Mouse (Mus musculus): ENCODE measurements around the gene Rpl37.

Rpl37 gene

GRCm38 (mm10) chr15:5116270-5117030 lies at the start of gene Rpl37:
TSS of gene Rpl37 (plus strand) at chr15:5116645.
- DNase-seq (ENCODE audit: low read depth), result peak; percentile 99

GRCm38 (mm10) chr15:5068801-5069518 lies 47.5 kb upstream of the Rpl37 start:
- DNase-seq (ENCODE audit: low read depth), result peak; percentile 53

- DNase-seq (ENCODE audit: low read depth), result no peak
Observed at GRCm38 (mm10) chr15:5081235-5081634, 35.2 kb upstream of the Rpl37 start.

GRCm38 (mm10) chr15:5086162-5086561 lies 30.3 kb upstream of the Rpl37 start:
- peak; percentile 61 for DNase-seq (ENCODE audit: low read depth)

GRCm38 (mm10) chr15:5088850-5089608 lies 27.4 kb upstream of the Rpl37 start:
- DNase-seq (ENCODE audit: low read depth), result peak; percentile 24

GRCm38 (mm10) chr15:5090131-5090530 lies 26.3 kb upstream of the Rpl37 start:
- DNase-seq (ENCODE audit: low read depth), result no peak

- no peak for DNase-seq (ENCODE audit: low read depth)
Observed at GRCm38 (mm10) chr15:5095534-5096301, 20.7 kb upstream of the Rpl37 start.

- no peak for DNase-seq (ENCODE audit: low read depth)
Observed at GRCm38 (mm10) chr15:5097376-5097775, 19.1 kb upstream of the Rpl37 start.

GRCm38 (mm10) chr15:5102312-5102711 lies 14.1 kb upstream of the Rpl37 start:
- DNase-seq (ENCODE audit: low read depth), result no peak

GRCm38 (mm10) chr15:5105891-5106290 lies 10.6 kb upstream of the Rpl37 start:
- DNase-seq (ENCODE audit: low read depth), result no peak

GRCm38 (mm10) chr15:5106293-5106692 lies 10.2 kb upstream of the Rpl37 start:
- DNase-seq (ENCODE audit: low read depth), result peak; percentile 65

- DNase-seq (ENCODE audit: low read depth), result peak; percentile 37
Observed at GRCm38 (mm10) chr15:5107686-5108654, 8.5 kb upstream of the Rpl37 start, which contains the start of gene Card6. TSS of gene Card6 (minus strand) at chr15:5108539.

- DNase-seq (ENCODE audit: low read depth), result no peak
Observed at GRCm38 (mm10) chr15:5108655-5109040, 7.8 kb upstream of the Rpl37 start.

- DNase-seq (ENCODE audit: low read depth), result no peak
Observed at GRCm38 (mm10) chr15:5112651-5113050, 3.8 kb upstream of the Rpl37 start.

- no peak for DNase-seq (ENCODE audit: low read depth)
Observed at GRCm38 (mm10) chr15:5115173-5115572, 1.3 kb upstream of the Rpl37 start.

GRCm38 (mm10) chr15:5117031-5117601 lies 671 bp downstream of the Rpl37 start:
- no peak for DNase-seq (ENCODE audit: low read depth)

- no peak for DNase-seq (ENCODE audit: low read depth)
Observed at GRCm38 (mm10) chr15:5118626-5119025, 2.2 kb downstream of the Rpl37 start.

GRCm38 (mm10) chr15:5119192-5119591 lies 2.7 kb downstream of the Rpl37 start:
- DNase-seq (ENCODE audit: low read depth), result no peak

- DNase-seq (ENCODE audit: low read depth), result peak; percentile 51
Observed at GRCm38 (mm10) chr15:5119707-5120106, 3.3 kb downstream of the Rpl37 start.

All from NIH3T3 (cell line).